Mouse (Mus musculus) retina, embryonic 14.5 days (tissue): ENCODE results near the gene E2f3.

Experiments
- DNase-seq: peaks from one replicate; pipeline ENCODE4 v3.0.0-alpha.2; 2015; ENCODE audit warnings: low spot score

Gene E2f3

DNA sequence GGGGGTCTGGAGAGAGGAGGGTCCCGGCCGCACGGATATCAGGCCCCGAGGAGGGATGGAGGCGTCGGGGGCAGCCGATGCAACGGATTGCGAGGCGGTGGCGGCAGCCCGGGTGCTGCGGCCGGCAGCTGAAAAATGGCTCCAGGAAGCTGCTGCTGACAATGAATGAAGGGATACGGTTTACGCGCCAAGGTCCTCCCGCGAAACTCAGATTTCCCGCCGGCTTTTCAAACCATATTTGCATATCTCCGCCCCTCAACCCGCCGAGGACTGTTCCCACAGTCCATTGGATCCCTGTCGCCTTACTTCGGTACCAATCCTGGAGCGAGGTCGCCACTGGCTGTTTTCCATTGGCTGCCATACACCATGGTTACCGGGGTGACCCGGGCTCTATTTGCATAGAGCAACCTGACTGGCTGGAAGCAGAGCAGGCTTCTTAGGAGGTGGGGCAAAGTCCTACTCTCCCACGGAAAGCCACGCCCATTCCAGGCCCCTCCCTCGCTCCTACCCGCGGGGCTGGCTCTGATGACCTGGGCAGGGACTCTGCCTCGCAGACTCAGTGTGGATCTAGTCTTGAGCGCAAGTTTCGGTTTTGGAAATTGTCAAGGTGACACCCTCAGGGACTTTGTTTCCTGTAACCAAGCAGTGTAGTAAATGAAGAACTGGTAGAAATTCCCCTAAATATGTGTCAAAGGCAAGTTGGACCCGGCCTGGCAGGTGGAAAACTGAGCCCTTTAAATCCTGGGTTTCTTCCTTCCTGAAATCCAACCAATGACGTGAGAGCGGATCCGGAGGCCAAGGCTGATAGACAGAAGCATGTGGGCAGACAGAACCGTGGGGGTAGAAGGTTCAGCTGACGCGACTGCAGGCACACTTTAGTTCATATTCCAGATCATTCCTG, at the start of gene E2f3:
Gene E2f3, minus strand, starts transcription at position 209 of the 901 bp plus-strand sequence.
- peak; percentile 99 for DNase-seq

DNA sequence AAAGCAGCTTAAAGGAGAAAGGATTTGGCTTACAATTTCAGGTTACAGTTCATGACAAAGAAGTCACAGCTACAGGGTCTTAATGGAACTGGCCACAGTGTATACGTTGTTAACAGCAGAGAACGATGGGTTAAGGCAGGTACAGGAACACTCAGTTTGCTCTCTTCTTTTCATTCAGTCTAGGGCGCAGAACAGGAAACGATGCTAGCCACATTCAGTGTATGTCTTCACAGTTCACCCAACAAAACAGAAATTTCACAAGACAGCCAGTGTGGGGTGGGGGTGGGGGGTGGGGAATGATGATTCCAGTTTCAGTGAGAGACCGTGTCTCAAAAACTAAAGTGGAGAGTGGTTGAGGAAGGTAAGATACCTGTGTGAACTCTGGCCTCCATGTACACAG, 48.7 kb upstream of the E2f3 start:
- no peak for DNase-seq

DNA sequence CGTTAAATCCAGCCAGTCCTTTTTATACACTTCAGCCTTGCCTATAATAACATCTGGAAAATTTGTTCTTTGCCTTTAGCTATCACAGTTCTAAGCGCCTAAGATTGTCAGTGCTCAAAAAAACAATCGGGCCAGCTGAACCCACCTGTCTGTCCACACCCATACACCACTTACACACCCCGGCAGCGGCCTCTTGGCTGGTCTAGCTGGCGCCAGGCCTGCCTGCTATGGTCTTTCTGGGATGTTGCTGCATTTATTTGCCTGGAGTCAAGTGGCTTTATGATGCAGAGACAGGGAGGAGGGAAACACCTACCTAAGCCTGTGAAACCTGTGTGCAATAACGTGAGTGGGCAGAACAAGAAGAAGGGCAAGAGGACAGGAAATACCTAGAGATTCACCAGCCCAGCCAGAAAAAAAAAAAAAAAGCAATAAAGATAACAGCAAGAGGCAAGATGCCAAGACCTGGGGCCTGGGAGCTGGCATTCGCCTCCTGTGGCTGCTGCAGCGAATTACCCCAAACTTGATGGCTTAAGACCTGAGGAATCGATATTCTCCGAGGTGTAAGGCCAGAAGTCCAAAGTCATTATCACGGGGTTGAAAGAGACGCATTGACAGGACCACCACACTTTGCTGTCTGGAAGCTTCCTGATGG, 45.9 kb upstream of the E2f3 start:
- no peak for DNase-seq

DNA sequence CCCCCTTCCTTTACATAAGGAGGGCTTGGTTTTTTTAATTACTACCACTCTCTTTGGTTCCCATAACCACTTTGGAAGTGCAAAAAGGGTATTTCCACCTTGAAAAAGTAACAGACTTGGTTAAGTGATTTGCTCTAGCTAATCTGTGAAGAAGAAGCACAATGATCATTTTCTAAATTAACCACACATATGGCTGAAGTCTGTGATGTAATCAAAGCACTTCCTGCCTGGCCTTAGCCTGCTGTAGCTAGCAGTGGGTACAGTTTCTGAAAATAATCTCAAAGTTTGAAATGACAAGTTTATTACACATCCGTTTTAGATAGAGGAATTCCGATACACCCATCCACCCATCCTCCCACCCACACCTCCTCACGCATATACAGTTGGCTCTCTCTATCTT, 42.0 kb upstream of the E2f3 start:
- DNase-seq, result no peak

DNA sequence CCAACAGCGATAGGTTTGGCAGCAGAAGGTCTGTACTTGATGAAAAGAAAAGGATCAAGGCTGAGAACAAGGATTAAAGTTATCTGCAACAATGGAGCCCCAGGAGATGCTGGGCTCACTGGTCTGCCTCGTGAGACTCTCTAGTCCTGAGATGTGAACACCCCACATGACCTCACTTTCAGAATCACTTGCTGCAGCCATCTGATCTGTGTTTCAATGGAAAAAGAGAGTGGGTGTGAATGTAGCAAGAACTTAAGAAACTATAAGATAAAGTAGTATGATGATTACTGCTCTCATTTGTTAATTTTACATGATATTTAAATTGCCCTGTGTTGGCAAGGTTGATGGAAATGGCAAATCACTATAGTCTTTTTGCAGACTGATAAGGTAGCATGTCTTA, 36.6 kb upstream of the E2f3 start:
- no peak for DNase-seq

DNA sequence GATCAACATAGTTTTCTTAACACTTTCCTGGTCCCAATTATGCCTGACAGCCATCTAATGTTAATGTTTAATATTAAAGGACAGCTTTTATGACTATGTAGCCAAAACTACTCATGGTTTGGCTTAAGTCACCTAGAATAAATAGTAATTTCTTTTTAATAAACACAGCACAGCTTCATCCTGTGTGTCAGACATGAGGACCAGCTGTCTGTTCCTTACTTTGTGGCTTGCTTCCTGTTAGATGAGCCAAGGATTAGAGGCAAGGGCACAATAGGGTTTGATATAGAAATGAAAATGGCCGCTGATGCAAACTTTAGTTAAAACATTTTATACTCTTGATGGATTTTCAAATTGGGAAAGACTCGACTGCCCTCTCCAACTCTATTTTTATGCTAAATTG, 32.7 kb upstream of the E2f3 start:
- no peak for DNase-seq

DNA sequence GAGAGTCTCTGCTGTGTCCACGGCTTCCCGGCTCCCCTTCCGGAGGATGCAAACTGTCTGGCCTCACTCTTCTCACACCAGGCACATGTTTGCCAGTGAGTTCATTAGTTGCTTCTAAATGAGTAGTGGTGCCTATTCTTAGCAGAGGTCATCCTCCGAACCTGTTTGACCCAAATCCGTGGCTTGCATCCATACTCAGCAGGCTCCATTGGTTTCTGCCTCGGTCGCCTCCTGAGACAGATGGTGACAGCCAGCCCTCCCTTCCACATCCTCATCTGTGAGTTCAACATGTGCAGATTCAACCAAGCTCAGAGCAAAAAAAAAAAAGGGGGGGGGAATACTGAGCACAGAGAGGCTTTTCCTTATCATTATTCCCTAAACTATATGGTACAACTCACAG, 31.7 kb upstream of the E2f3 start:
- DNase-seq, result peak; percentile 15

DNA sequence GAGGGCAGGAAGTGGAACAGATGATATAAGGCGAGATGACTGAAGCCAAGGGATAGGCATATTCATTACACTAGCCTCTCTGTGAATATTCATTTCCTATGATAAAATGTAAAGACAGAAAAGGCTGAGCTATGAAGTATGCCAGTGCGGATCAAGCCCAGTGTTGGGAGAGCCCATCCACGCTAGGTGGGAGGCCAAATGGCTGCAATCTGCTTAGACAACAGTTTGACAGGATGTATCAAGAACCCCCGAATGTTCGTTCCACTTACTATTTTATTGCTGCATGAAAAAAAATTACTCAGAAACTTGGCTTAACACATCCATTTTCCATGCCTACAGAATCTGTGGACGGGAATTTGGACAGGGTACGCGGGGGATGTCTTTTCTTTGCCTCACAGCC, 28.7 kb upstream of the E2f3 start:
- DNase-seq, result no peak

DNA sequence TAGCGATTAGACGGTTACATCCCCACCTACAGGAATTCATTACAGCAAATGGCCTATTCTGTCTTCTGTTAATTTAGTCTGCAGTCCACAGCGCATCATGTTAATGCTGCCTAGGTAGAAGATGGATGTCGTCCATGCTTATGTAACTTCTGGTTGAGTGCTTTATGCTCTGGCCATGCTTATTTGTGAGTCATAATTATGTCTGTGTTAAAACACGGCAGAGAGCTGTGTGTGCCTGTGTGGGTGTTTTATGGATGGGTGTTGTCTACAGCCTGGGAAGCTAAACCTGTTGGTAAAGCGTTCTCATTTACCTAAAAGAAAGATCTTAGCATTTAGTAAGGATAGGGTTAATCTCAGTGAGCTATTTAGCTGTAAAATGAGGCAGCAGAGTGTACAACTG, 26.4 kb upstream of the E2f3 start:
- DNase-seq, result no peak

DNA sequence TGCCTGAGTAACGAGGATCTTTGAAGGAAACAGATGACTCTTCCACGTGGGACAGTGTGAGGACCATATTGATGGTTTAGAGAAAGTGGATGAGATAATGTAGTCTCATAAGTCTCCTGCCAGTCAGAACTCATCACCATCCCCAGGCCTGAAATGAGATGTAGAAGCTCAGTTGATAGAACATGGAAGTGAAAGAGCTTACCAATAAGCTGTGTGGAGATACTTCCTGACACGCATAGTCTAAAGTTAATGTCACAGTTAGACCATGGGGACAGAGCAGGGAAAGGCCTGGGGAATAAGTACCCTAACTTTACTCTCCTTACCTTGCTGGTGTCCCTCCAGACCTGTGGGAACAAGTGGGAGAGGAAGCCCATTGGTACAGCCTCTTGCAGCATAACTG, 22.9 kb upstream of the E2f3 start:
- DNase-seq, result no peak

DNA sequence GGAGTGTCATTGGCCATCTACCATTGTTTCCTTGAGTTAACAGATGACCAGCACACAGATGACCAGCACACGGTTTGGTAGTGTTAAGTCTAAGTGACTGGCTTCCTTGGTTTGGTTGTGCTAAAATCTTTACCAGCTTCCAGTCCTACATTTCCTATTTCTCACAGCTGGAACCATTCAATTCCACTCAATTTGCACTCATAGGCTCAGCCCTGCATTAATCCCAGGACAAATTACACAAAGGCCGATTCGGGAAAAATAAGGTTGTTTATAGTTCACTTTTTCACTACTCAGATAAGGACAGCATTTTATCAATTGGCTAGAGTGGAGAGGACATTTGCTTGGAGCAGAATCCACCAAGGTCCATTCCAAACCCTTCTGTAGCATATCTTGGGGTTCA, 19.6 kb upstream of the E2f3 start:
- no peak for DNase-seq

DNA sequence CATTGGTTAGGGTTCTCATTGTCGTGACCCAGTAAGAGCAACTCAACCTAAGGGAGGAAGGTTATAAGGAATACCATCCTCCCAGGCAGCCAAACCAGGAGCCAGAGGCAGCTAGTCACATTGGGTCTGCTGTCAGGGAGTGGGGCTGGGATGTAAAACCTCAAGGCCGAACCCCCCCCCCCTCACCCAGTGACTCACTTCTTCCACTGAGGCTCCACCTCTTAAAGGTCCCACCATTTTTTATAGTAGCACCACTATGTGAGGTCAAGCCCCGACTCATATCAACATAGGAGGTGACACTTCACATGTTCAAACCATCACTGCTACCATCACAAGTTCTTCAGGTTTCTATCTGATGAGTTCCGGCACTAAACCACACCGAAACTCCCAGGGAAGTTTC, 19.0 kb upstream of the E2f3 start:
- DNase-seq, result no peak

DNA sequence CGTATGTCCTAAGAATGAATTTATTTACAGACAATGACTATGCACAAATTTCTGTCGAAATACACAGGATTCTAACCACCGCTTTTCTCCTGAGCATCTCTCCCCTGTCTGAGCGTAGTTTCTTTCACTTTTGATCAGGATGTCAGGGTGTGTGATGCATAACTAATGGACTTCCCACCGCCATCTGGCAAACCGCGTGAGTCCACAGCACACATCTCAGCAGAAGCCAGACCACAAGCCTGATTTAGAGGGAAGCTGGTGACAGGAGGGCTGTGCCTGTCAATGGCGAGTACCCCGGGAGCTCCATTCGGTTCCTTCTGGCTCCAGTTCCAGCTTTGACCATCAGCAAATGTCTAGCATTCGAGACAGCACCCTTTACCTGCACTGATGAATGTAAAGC, 17.3 kb upstream of the E2f3 start:
- DNase-seq, result peak; percentile 64

DNA sequence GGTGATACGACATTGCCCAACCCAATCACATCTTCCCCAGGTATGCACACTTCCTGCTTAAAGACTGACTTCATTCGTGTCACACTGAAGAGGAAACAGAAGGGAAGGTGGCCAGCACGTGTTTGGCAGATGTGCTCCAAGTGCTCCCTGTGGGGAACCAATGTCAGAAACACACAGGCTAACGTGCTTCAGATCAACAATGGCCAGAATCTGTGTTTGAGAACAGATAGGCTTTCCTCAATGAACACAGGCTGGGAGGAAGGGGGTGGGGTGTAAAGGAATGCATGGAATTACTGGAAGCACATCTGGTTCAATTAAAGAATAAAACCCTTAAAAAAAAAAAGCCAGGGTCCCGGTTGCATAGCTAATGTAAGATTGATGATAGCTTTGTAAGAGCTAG, 15.2 kb upstream of the E2f3 start:
- DNase-seq, result no peak

DNA sequence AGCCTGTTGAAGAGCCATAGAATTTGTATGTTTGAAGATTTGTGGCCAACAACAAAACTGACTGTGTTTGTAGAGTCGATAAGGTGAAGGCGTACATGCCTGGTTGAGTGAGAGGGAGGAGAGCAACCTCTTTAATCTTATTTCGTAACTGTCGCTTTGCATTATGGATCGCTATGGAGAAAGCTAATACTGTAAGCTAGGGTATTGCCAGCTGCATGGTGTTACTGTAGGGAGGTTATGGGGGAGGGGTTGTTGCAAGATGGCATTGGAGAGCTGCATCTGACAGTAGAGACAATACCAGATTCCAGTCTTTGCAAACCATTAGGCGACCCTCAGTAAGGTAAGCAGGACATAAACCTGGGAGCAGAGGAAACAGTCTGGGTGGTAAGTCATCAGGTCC, 2.1 kb upstream of the E2f3 start:
- peak; percentile 17 for DNase-seq

DNA sequence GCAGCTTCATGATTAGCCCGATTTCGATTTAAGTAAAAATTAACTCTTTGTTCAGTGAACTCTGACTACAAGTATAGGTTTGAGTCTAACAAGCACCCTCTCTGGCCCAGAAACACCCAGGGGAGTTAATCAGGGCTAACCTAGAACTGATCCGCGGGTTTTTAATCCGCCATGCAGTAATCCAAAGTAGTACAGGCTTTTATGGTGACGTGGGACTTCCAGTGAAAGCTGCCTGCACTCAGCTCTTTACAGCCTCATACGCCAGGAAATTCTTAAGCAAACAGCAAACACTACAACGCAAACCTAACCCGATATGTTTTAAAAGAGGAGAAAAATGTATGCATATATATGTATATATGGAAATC, 875 bp upstream of the E2f3 start:
- DNase-seq, result no peak

DNA sequence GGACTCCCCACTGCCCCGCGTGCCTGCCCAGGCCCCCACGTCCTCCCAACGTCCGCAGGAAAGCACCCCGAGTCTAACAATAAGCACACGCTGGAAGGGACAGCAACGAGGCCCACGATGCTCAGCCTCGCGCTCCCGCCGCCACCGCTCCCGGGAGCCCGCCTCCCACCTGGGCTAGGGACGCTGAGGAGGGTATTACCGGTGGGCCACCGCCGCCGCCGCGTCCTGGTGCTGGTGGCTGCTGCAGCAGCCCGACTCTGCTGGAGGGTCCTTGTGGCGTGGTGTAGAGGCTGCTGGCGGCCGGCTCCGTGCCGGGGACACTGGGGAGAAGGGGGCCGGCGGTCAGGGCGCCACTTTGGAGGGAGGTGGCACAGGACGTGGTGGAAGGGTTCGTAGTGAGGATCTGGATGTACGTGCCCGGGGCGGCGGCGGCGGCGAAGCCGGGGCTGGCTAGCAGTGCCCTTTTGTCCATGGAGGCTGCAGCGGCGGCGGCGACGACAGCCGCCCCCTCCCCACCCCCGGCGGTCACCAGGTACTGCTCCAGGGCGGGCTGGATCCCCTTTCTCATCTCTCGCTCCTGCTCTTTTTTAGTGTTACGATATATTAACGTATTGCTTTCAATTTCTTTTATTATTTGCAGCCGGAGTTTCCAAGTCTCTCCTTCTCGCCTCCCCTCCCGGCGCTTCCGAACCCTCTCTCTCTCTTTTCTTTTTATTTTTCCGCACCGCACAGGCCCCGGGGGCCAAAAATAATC, 585 bp downstream of the E2f3 start:
- peak; percentile 60 for DNase-seq

DNA sequence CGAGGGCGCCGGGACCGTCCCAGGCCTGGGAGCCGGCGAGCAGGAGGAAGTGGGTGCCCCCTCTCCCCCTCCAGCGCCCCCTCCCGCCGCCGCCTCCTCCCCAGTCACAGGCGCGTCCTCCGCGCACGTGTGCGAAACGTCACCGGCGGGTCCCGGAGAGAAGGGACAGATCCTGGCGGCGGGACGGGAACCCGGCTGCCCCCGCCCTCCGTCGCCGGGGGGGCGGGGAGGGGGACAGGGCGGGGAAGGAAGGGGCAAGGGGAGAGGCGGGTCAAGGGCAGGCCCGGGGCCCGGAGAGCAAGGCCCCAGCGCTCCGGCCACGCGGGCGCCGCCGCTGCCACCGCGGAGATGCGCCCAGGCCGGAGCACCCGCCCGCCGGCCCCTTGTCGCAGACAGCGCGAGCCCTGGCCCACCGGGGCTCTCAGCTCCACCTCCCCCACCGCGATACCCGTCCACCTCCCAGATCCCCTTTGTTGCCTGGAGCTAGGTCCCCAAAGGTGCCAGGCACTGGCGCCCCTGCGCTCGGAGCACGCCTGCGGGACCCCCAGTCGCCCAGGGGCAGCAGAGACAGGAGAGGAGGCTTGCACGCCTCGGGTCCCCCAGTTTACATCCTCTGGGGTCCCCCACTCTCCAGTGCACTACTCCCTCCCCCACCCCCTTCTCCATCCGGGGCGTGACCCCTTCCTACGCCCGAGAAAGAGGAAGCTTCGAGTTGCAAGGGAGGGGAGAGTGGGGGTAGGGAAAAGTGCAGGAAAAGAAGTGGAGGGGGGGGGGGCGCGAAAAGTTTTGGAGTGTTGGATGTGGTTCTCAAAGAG, 1.4 kb downstream of the E2f3 start:
- DNase-seq, result peak; percentile 71

DNA sequence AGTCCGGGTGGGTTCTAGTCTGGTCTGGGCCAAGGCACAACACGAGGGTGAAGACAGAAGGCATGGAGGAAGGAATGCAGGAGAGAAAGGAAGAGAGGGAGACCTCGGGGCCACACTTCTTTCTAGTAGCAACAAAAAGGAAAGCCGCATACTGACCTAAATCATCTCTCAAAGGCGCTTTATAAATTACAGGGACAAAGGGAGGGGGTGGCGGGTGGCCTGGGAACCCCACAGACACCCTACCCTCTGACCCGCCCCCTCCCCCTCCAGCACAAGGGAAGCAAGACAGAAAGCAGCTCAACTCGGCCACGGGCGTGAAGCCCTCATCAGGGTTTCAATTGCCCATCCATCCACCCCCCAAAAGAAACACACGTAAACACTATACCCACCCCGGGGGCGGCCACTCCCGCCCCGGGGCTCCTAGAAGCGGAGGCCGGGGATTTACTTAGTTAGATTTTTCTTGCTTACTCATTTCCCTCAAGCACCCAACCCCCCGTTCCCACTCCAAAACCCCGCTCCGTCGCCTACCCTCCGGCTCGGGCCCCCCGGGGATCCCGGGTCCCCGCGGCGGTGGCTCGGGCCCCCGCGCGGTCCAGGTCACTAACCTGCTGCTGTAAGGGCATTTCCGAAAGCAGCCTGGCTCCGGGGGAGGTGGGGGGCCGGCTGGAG, 2.2 kb downstream of the E2f3 start:
- peak; percentile 59 for DNase-seq

DNA sequence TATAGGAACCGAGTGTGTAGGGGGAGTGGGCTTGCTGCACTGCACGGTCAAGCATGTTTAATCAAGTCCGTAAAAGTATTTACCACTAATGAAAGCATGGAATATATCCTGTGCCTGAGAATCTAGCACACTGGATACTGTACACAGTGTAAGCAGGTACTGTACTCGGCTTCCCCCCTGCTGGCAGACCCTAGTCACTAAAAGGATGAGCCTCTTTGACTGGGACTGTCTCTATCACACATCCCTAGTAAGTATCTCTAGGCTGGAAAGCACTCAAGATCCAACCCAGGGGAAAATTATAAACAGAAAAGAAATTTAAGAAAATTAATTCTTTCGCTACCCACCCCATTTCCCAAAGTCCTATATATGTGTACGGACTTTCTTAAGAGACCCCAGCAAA, 2.8 kb downstream of the E2f3 start:
- DNase-seq, result peak; percentile 68

DNA sequence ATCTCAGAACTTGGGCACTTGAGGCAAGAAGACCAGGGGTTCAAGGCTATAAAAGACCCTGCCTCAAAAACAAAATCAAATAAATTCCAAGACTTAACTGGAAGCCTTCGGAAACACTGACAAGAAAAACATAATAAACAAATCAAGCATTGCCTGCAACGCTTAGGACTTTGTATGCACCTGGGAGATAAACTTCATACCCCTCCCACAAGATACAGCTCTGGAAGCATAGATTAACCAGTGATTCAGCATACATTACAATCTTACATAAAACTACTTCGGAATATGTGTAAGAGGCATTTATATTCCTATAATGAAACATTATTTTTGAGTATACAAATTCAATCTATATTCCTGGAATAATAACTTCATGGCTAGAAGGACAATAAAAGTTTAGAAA, 3.5 kb downstream of the E2f3 start:
- no peak for DNase-seq

DNA sequence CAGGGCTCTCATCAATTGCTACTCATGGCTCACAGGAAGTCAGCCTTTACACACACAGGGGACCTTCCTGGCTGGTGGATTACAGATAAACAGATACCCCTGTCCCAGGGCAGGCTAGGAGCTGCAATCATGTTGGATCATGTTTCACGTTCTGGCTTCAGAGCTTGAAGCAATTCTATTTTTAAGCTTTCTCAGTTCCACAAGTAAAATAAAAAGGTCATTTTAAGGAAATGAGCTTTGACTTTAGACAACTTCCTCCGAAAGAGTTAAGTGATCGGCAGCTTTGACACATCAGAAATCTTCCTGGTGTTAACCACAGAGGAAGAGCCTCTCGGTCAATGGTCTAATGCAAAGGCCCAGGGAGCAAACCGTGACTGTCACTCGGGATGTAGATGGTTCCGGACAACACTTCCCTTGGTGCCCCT, 6.7 kb downstream of the E2f3 start:
- no peak for DNase-seq
